Mouse (Mus musculus) frontal cortex, postnatal 36 days (tissue): ENCODE measurements at regions not wholly inside any gene's neighbourhood (a gene's known extent, or its start where the extent isn't known, plus 50 kb on each side); places are given as distances from the start of the nearest gene placed in this dataset.
A peak's percentile ranks its signal among the peaks of the same experiment; 100 is the strongest.

Source experiments
- DNase-seq, 2 experiments: peaks; one replicate each; pipeline ENCODE4 v3.0.0; 2022; ENCODE audit warnings: low spot score in 2 of 2

GRCm38 (mm10) chr16:86544121-86544520, 642.5 kb upstream of the Adamts5 start:
- no peak for DNase-seq

GRCm38 (mm10) chr16:86536479-86536878, 634.9 kb upstream of the Adamts5 start:
- DNase-seq: no peak

GRCm38 (mm10) chr16:86524135-86524534, 622.5 kb upstream of the Adamts5 start:
- DNase-seq: no peak

- DNase-seq: no peak
Measured at GRCm38 (mm10) chr16:86516935-86517334, 615.3 kb upstream of the Adamts5 start.

GRCm38 (mm10) chr16:86516144-86516543, 614.5 kb upstream of the Adamts5 start:
- peak in 1 of 2 experiments; percentile 6 for DNase-seq

GRCm38 (mm10) chr16:86501074-86501952, 599.7 kb upstream of the Adamts5 start:
- DNase-seq: no peak

GRCm38 (mm10) chr16:86475145-86475544, 573.5 kb upstream of the Adamts5 start:
- peak in 1 of 2 experiments; percentile 6 for DNase-seq

GRCm38 (mm10) chr16:86473059-86473740, 571.6 kb upstream of the Adamts5 start:
- no peak for DNase-seq

- no peak for DNase-seq
Measured at GRCm38 (mm10) chr16:86461073-86461472, 559.4 kb upstream of the Adamts5 start.

- no peak for DNase-seq
Measured at GRCm38 (mm10) chr16:86456649-86457048, 555.0 kb upstream of the Adamts5 start.

GRCm38 (mm10) chr16:86454810-86455209, 553.2 kb upstream of the Adamts5 start:
- no peak for DNase-seq

GRCm38 (mm10) chr16:86454031-86454430, 552.4 kb upstream of the Adamts5 start:
- no peak for DNase-seq

- no peak for DNase-seq
Measured at GRCm38 (mm10) chr16:86448478-86449160, 547.0 kb upstream of the Adamts5 start.

GRCm38 (mm10) chr16:86419458-86419857, 517.8 kb upstream of the Adamts5 start:
- peak; percentile 44 to 67 for DNase-seq

- DNase-seq: no peak
Measured at GRCm38 (mm10) chr16:86404309-86404708, 502.7 kb upstream of the Adamts5 start.

GRCm38 (mm10) chr16:86401381-86401780, 499.8 kb upstream of the Adamts5 start:
- DNase-seq: no peak

GRCm38 (mm10) chr16:86399288-86399687, 497.7 kb upstream of the Adamts5 start:
- no peak for DNase-seq

- DNase-seq: no peak
Measured at GRCm38 (mm10) chr16:86397521-86397920, 495.9 kb upstream of the Adamts5 start.

- DNase-seq: peak in 1 of 2 experiments; percentile 49
Measured at GRCm38 (mm10) chr16:86389063-86389723, 487.6 kb upstream of the Adamts5 start.

GRCm38 (mm10) chr16:86388128-86388527, 486.5 kb upstream of the Adamts5 start:
- no peak for DNase-seq

GRCm38 (mm10) chr16:86377991-86378390, 476.4 kb upstream of the Adamts5 start:
- DNase-seq: no peak

- no peak for DNase-seq
Measured at GRCm38 (mm10) chr16:86371652-86372051, 470.0 kb upstream of the Adamts5 start.
